Mouse (Mus musculus): ENCODE measurements around the gene Il10. TPM values are rescaled to one million over a fixed set of nuclear protein-coding genes. Genes with fewer than 3 reads are reported as not detected.

The Il10 gene
- total and polyA plus RNA-seq, 3 experiments, result 236 to 903 (median 389) TPM

DNA sequence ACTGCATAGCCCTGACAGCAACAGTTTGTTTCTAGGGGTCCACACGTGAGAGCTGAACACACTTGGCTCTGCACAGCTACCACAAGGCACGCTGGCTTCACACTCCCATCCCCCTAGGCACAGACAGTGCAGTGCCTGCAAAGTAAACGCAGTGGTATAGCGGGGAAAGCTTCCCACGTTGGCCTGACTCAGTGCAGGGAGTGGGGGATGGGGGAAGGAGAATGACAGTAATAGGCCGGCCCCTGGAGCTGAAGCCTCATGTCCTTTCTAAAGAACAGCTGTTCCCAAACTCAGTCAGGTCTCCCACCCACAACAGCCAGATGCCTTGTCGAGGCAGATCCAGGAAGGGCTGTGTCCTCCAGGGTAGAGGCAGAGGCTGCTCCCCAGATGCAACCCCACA is 31.4 kb downstream of the Il10 start:
- H3K27ac ChIP-seq (ENCODE audit: insufficient read depth, low read depth), result peak overlapping the region; percentile 87
- H3K4me1 ChIP-seq (ENCODE audit: control insufficient read depth in 1 of 2, insufficient read depth in 2 of 2), result peaks cover 46 to 90% of the 10 kb centered on the region in 2 experiments
- dilution Hi-C loops (cut with MboI; ENCODE audit: extremely low pct_ligation_motif_present, extremely low pct_unique_long_range_greater_than_20kb, low sequenced_read_pairs), result no loop called here
- H3K27me3 ChIP-seq (replicated peaks), result no peaks in the 10 kb centered on the region
- H3K9me3 ChIP-seq (replicated peaks; ENCODE audit: low read length), result no peaks in the 10 kb centered on the region
- peak overlapping the region; percentile 72 for H3K9ac ChIP-seq (ENCODE audit: insufficient read depth, low read depth)
- peak; percentile 66 for DNase-seq (ENCODE audit: extremely low read depth)
- peaks cover 18 to 27% of the 10 kb centered on the region in 2 experiments for H3K36me3 ChIP-seq (replicated peaks in 1 of 2; ENCODE audit: control insufficient read depth in 1 of 2, insufficient read depth in 1 of 2, low read length in 1 of 2)
- no peaks in the 10 kb centered on the region for H3K79me2 ChIP-seq (replicated peaks; ENCODE audit: control insufficient read depth, extremely low read depth, insufficient read depth, poor library complexity, severe bottlenecking)
- in situ Hi-C loops (cut with MboI; ENCODE audit: low pct_ligation_motif_present, low pct_unique_long_range_greater_than_20kb, low sequenced_read_pairs), result loop anchor here (5.0 to 10.0 kb wide), 5 partner anchors 64 to 506 kb away; partner anchors contain the start of genes Gm29427 and Yod1
- TF ChIP-seq RCOR1 (conservative IDR thresholded peaks at IDR 0.05; ENCODE audit: low read depth, low read length), result no peak
- TF ChIP-seq ETS1 (conservative IDR thresholded peaks at IDR 0.05; ENCODE audit: low read depth, low read length), result peak; percentile 64; the same call in 1 of the 2 replicates
- no peak for TF ChIP-seq ZC3H11A (IDR thresholded peaks at IDR 0.05; ENCODE audit: low read depth, low read length)
- TF ChIP-seq JUN (IDR thresholded peaks at IDR 0.05; ENCODE audit: insufficient read depth, low read depth, low read length), result no peak
- peak; percentile 86 for TF ChIP-seq CHD2 (IDR thresholded peaks at IDR 0.05; ENCODE audit: low read length)
- TF ChIP-seq ELF1 (IDR thresholded peaks at IDR 0.05; ENCODE audit: low read depth, low read length), result 0 out of 2 replicates have a peak, but pooled peaks have one; percentile 2
- TF ChIP-seq UBTF (IDR thresholded peaks at IDR 0.05; ENCODE audit: low read depth, low read length), result 0 out of 2 replicates have a peak, but pooled peaks have one; percentile 63
- peak; percentile 83 for TF ChIP-seq BHLHE40 (IDR thresholded peaks at IDR 0.05; ENCODE audit: low read depth, low read length)
- peak; percentile 14; the same call in 1 of the 2 replicates for TF ChIP-seq MYC (IDR thresholded peaks at IDR 0.05; ENCODE audit: low read depth, low read length)
- TF ChIP-seq ZKSCAN1 (IDR thresholded peaks at IDR 0.05; ENCODE audit: borderline replicate concordance, low read depth, low read length), result peak; percentile 35; the same call in 1 of the 2 replicates
- 0 out of 2 replicates have a peak, but pooled peaks have one; percentile 6 for TF ChIP-seq POLR2A (IDR thresholded peaks at IDR 0.05; ENCODE audit: low read depth, low read length)
- 0 out of 2 replicates have a peak, but pooled peaks have one; percentile 8 for TF ChIP-seq IRF4 (IDR thresholded peaks at IDR 0.05; ENCODE audit: low read depth, low read length)
- H3K4me2 ChIP-seq (ENCODE audit: insufficient read depth, low read depth, poor library complexity, severe bottlenecking), result peak overlapping the region; percentile 65
- H3K4me3 ChIP-seq (replicated peaks in 1 of 3; ENCODE audit: low read depth in 2 of 3, low read length in 2 of 3, poor library complexity in 1 of 3), result peak overlapping the region in 2 of 3 experiments; percentile 6

DNA sequence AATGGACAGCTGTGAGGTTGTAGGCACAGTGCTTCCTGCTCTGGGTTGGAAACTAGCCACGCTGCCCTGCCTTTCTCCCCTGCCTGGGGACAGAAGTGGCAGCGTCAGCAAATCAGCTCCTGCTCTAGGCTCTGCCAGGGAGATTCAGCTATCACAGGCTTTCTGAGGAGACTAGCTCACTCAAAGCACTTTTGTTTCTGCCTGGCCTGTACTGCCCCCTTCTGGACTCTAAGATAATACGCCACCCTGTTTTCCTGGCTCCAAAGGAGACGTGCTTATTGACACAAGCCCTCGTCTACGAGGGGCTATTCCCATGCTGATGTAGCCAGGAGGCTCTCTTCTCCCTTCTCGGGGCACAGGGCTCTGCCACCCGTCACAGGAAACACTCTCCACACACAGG is 33.6 kb downstream of the Il10 start:
- Histone ChIP-seq H3K9ac (ENCODE audit: insufficient read depth, low read depth) (no peak overlapping the region), H3K36me3 (replicated peaks in 1 of 2; ENCODE audit: control insufficient read depth in 1 of 2, insufficient read depth in 1 of 2, low read length in 1 of 2) (peaks cover 32 to 48% of the 10 kb centered on the region in 2 experiments), H3K4me3 (replicated peaks in 1 of 3; ENCODE audit: low read depth in 2 of 3, low read length in 2 of 3, poor library complexity in 1 of 3) (peak overlapping the region in 1 of 3 experiments; percentile 20), H3K4me2 (ENCODE audit: insufficient read depth, low read depth, poor library complexity, severe bottlenecking) (no peak overlapping the region), H3K27ac (ENCODE audit: insufficient read depth, low read depth) (peak overlapping the region; percentile 51), H3K79me2 (replicated peaks; ENCODE audit: control insufficient read depth, extremely low read depth, insufficient read depth, poor library complexity, severe bottlenecking) (no peaks in the 10 kb centered on the region), H3K27me3 (replicated peaks) (no peaks in the 10 kb centered on the region), H3K9me3 (replicated peaks; ENCODE audit: low read length) (no peaks in the 10 kb centered on the region), H3K4me1 (ENCODE audit: control insufficient read depth in 1 of 2, insufficient read depth in 2 of 2) (peaks cover 36 to 68% of the 10 kb centered on the region in 2 experiments)
- in situ Hi-C loops (cut with MboI; ENCODE audit: low pct_ligation_motif_present, low pct_unique_long_range_greater_than_20kb, low sequenced_read_pairs) (loop anchor here (5.0 to 10.0 kb wide), 5 partner anchors 66 to 508 kb away; partner anchors contain the start of genes Gm29427 and Yod1), dilution Hi-C loops (cut with MboI; ENCODE audit: extremely low pct_ligation_motif_present, extremely low pct_unique_long_range_greater_than_20kb, low sequenced_read_pairs) (no loop called here)
- peak; percentile 96 for DNase-seq (ENCODE audit: extremely low read depth)
- TF ChIP-seq MAZ (IDR thresholded peaks at IDR 0.05; ENCODE audit: low read depth, low read length) (peak; percentile 41; the same call in 1 of the 2 replicates), SMC3 (IDR thresholded peaks at IDR 0.05; ENCODE audit: low read depth, low read length) (peak; percentile 97), IRF4 (IDR thresholded peaks at IDR 0.05; ENCODE audit: low read depth, low read length) (peak; percentile 61; the same call in 1 of the 2 replicates), MAFK (IDR thresholded peaks at IDR 0.05; ENCODE audit: insufficient replicate concordance, low read length) (peak; percentile 96), BHLHE40 (IDR thresholded peaks at IDR 0.05; ENCODE audit: low read depth, low read length) (0 out of 2 replicates have a peak, but pooled peaks have one; percentile 7), MYC (IDR thresholded peaks at IDR 0.05; ENCODE audit: low read depth, low read length) (0 out of 2 replicates have a peak, but pooled peaks have one; percentile 41), ETS1 (conservative IDR thresholded peaks at IDR 0.05; ENCODE audit: low read depth, low read length) (peak; percentile 51; the same call in 1 of the 2 replicates), PAX5 (IDR thresholded peaks at IDR 0.05; ENCODE audit: low read length) (no peak), KAT2A (IDR thresholded peaks at IDR 0.05; ENCODE audit: insufficient replicate concordance, low read length) (no peak), ELF1 (IDR thresholded peaks at IDR 0.05; ENCODE audit: low read depth, low read length) (0 out of 2 replicates have a peak, but pooled peaks have one; percentile 10), TCF12 (IDR thresholded peaks at IDR 0.05; ENCODE audit: low read depth, low read length) (no peak), ZNF384 (IDR thresholded peaks at IDR 0.05; ENCODE audit: low read depth, low read length) (no peak), CTCF (conservative IDR thresholded peaks at IDR 0.05 in 1 of 2, IDR thresholded peaks at IDR 0.05 in 1 of 2; ENCODE audit: low read depth in 2 of 2, low read length in 2 of 2) (peak; percentile 48 to 95), ZC3H11A (IDR thresholded peaks at IDR 0.05; ENCODE audit: low read depth, low read length) (peak; percentile 98), CHD1 (IDR thresholded peaks at IDR 0.05; ENCODE audit: low read depth, low read length) (no peak), MEF2A (IDR thresholded peaks at IDR 0.05; ENCODE audit: borderline replicate concordance, low read depth, low read length) (0 out of 2 replicates have a peak, but pooled peaks have one; percentile 49), RAD21 (IDR thresholded peaks at IDR 0.05; ENCODE audit: low read depth, low read length) (peak; percentile 99)
